Mouse (Mus musculus): ENCODE measurements around the gene Wdcp.
"Not testable (repeated sequence)": the region's sequence is repeated elsewhere in the genome, so short reads cannot be mapped to it uniquely, and the experiment has no call there.

Gene Wdcp

DNA sequence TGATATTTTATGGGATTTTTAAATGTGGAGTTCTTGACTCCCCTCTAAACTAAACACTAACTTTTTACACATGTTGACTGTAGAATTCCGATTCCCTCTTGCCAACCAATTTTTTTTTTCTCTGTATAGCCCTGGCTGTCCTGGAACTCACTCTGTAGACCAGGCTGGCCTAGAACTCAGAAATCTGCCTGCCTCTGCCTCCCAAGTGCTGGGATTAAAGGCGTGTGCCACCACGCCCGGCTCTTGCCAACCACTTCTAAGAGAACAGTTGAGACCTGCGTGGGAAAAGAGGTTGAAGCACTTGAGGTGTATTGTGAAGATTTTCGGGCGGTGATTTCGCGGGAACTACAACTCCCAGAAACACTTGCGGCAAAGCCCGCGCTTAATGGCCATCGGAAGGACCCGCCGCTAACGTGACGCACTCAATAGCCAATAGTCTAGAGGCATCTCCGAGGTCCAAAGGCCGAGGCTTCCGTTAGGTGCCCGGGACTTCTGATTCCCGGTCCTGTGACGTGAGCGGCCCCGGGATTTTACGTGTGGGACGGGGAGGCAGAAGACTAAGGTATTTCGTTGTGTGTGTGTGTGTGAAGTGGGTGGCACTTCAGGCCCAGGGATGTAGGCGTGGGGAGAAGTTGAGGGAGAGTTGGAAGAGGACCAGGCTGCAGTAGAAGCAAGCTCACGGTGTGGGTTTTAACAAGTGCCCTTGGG, at the start of gene Wdcp:
Gene Wdcp, plus strand, starts transcription at position 414 of the 708 bp plus-strand sequence.
- peak; percentile 73 for DNase-seq (ENCODE audit: low read depth, low spot score)

- no peak for DNase-seq (ENCODE audit: low read depth, low spot score)
Observed at GRCm38 (mm10) chr12:4793718-4794117, 49.4 kb upstream of the Wdcp start.

GRCm38 (mm10) chr12:4797471-4797870, 45.6 kb upstream of the Wdcp start:
- not testable (repeated sequence) for DNase-seq (ENCODE audit: low read depth, low spot score)

DNA sequence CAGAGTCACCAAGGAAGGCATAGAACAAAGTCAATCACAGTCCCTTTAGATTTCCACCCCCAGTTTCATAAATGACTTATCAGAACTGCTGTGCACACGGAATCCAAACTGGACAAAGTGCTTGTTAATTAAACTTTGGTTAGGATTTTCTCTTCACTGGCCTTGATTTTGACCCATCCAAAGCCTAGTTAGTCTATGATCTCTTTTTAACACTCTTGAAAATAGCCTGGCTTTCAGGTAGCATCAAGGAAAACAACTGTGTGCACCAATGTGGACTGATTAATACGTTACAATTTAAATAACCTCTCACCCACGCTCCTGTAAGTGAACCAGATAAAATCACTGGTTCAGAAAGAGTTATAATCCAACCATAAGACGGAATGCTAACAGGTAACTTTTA, 32.1 kb upstream of the Wdcp start:
- DNase-seq (ENCODE audit: low read depth, low spot score): no peak

- no peak for DNase-seq (ENCODE audit: low read depth, low spot score)
Observed at GRCm38 (mm10) chr12:4811705-4812104, 31.4 kb upstream of the Wdcp start.

DNA sequence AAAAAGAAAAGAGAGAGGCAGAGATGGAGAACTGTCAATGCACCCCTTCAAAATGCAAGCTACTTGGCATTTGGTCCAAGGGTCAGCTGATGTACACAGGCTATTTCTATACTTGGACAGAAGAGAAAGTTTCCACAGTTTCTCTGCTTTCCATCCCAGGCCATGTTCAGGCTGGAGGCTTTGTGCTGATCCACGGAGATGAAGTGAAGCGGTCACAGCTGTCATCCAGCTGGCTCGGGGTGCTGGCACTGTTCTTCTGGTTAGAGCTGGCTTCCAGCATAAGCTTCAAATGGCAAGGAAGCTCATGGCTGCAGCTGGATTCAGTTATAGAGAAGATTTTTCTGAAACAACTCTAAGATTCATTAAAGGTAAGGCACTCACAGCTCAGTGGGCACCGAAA, 29.5 kb upstream of the Wdcp start:
- no peak for DNase-seq (ENCODE audit: low read depth, low spot score)

- DNase-seq (ENCODE audit: low read depth, low spot score): no peak
Observed at GRCm38 (mm10) chr12:4816680-4817360, 26.3 kb upstream of the Wdcp start.

DNA sequence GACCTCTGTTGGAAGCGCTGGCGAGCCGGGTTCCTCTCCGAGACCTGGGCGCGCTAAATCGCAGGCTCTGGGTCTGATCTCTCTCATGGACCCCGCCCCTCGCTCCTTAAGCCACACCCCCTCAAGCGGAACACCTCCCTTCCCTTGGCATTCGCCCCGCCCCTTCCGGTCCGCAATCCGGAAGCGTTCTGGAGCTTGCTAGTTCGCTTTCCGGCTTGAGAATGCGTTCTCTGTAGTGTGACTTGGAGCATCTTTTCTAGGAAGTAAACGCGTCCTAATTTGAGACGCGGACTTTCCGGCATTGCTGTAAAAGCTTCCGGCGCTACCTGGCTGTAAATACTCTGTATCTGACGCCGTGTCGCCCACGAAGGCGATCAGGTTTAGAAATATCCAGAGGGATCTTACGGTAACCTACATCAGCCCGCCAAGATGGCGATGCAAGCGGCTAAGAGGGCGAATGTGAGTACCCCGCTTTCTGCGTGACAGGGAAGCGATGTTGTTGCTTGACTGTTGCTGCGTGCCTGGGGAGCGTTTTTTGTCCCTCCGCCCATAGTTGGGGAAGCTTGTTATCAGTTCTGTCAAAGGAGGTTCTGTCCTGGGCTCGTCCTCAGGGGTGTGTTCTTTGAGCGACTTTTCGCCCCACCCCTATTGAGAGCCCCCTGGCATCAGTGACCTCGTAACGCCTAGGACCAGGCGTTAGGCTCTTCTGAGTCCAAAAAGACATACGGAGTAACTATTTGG, 25.6 kb upstream of the Wdcp start, which contains the start of gene Sf3b6:
Gene Sf3b6, plus strand, starts transcription at position 184 of the 741 bp plus-strand sequence.
- DNase-seq (ENCODE audit: low read depth, low spot score): peak; percentile 97

DNA sequence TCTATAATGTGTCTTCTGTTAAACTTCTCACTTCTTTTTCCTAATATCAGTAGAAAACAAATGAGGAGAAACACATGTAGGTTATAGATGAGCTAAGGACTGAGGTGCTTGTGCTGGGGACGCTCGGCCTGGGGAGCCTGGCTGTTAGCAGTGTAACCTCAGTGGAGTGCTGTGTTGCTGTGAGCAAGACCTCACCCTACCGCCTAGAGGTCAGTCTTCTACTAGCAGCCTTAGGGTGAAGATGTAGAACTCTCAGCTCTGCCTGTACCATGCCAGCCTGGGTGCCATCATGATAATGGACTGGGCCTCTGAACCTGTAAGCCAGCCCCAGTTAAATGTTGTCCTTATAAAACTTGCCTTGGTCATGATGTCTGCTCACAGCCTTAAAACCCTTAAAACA, 15.8 kb upstream of the Wdcp start:
- DNase-seq (ENCODE audit: low read depth, low spot score): no peak

- no peak for DNase-seq (ENCODE audit: low read depth, low spot score)
Observed at GRCm38 (mm10) chr12:4836959-4837358, 6.1 kb upstream of the Wdcp start.

- DNase-seq (ENCODE audit: low read depth, low spot score): no peak
Observed at GRCm38 (mm10) chr12:4840010-4840409, 3.1 kb upstream of the Wdcp start.

DNA sequence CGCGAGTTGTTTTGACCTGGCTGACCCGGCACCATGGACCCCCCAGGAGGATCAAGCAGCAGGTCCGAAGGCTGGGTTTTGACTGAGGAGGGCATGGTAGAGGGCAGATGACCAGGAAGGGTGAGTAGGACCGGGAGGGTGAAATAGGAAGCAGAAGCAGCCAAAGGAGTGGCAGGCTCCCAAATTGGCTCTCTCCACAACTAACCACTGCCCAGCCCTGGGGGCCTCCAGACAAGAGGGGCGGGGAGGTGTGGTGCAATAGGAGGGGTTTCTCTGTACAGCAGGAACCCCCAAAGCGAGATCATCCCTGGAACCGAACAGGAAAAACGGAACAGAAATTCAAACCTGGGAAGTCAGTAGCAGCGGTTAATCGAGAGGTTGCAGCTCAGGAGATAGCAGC, 2.4 kb upstream of the Wdcp start:
- DNase-seq (ENCODE audit: low read depth, low spot score): no peak

DNA sequence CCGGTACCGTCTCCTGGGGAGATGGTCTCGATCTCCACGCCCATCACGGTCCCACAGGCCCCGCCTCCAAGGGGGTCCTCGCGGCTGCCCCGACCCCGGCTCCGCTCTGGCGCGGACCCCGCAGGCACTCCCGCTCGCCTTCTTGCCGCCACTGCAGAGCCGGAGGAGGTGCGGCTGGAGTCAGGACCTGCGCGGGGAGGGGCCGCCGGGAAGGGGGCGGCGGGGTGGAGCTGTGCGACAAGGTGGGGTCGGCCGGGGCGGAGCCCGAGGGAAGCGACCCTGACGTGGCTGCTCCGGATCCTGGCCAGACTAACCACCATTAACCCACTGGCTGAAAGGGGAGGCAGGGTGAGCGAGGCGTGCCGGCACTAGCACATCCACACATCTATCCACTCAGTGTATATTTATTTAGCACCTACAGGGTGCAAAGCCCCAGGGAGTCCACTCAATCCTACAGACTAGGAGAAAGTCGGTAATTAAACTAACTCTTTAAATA, 1.7 kb upstream of the Wdcp start, which contains the start of gene Fkbp1b:
Gene Fkbp1b, minus strand, starts transcription at position 200 of the 496 bp plus-strand sequence.
- no peak for DNase-seq (ENCODE audit: low read depth, low spot score)

- no peak for DNase-seq (ENCODE audit: low read depth, low spot score)
Observed at GRCm38 (mm10) chr12:4842456-4842855, 647 bp upstream of the Wdcp start.

DNA sequence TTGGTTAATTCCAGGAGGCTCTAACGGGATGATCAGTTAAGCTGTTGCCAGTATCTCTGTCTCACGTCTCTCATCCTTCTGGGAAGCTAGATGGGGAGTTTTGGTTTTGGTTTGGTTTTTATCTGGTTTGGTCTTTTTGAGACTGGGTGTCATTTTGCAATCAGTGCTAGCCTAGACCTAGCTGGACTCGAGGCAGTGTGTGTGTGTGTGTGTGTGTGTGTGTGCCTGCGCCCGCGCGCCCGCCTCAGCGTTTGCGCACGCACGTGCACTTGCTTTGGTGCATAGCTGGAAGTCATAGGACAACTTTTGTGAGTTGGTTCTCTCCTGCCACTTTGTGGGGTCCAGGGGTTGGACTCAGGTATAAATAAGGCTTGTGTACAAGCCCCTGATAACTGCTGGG, 638 bp downstream of the Wdcp start:
- DNase-seq (ENCODE audit: low read depth, low spot score): no peak

- no peak for DNase-seq (ENCODE audit: low read depth, low spot score)
Observed at GRCm38 (mm10) chr12:4856160-4856559, 13.1 kb downstream of the Wdcp start.

DNA sequence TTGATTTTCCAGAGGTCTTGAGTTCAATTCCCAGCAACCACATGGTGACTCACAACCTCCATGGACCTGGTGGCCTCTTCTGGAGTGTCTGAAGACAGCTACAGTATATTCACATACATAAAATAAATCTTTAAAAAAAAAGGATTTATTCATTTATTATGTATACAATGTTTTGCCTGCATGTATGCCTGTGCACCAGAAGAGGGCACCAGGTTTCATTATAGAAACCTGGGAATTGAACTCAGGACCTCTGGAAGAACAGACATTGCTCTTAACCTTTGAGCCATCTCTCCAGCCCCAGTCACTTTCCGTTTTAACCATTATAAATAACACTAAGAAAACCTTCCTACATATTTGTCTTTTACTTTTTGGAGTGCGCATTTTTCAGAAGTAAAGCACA, 13.7 kb downstream of the Wdcp start:
- DNase-seq (ENCODE audit: low read depth, low spot score): no peak

- no peak for DNase-seq (ENCODE audit: low read depth, low spot score)
Observed at GRCm38 (mm10) chr12:4859241-4859914, 16.3 kb downstream of the Wdcp start.

- no peak for DNase-seq (ENCODE audit: low read depth, low spot score)
Observed at GRCm38 (mm10) chr12:4862672-4863071, 19.6 kb downstream of the Wdcp start.

DNA sequence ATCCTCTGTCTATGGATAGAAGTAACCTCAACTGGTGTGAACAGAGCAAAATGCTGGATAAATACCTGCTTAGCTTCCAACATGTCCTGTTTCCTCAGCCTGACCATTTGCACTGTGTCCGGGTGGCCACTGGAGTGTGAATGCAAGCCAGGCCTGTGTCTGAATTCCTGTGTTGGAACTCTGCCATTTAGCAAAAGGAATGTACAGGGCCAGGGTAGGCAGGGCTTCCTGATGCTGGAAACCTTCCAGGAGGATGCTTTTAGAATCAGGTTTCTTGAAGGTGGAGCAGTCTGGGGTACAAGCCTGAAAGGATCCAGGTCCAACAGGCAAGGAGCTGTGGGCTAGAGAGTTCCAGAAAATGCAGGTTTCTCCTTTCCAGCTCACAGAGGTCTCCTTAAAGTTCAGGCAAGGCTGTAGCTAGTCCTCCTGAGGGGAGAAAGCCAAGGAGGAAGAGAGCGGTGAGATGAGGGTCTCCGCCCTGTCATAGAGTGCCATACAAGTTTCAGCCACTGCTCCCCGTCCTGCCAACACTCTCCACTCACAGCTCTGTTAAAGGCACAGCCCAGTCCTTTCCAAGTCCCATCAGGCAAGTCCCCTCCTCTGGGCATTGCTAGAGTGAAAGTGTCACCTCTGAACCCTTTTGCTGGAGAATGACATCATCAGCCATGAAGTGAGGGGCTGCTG, 20.7 kb downstream of the Wdcp start:
- no peak for DNase-seq (ENCODE audit: low read depth, low spot score)

DNA sequence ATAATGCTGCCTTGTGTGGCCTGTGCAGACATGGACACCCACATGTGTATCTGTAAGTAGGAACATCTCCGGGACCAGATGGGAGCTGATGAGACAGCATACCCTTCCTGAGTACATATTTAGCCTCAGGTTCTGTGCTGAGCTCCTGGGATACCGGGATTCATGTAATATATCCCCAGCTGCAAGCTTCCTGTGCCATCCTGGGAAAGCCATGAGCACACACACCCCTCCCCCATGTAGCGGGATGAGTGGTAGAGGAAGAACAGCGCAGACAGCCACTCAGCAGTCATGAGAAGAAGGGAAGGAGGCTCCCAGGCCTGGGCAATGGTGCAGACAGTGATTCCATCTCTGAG, 21.2 kb downstream of the Wdcp start:
- DNase-seq (ENCODE audit: low read depth, low spot score): no peak

All from retina, postnatal 7 days (tissue).